Mouse (Mus musculus) cortical plate, adult 2 months (tissue): ENCODE measurements around the gene Cldn34b3.
"Not testable (repeated sequence)": the region's sequence is repeated elsewhere in the genome, so short reads cannot be mapped to it uniquely, and the experiment has no call there.

ENCODE experiments used
- CTCF ChIP-seq: fragments of 200-500 bp; IDR thresholded peaks from 2 replicates; pipeline ENCODE4 v1.5.1; 2011; ENCODE audit warnings: mild to moderate bottlenecking, control low read depth, low read length; ENCODE audit not compliant: insufficient read depth; ENCODE audit errors: extremely low read depth
- POLR2A ChIP-seq: fragments of 200-500 bp; IDR thresholded peaks from 2 replicates; pipeline ENCODE4 v1.6.1; 2011; ENCODE audit warnings: mild to moderate bottlenecking, low read length, control low read depth; ENCODE audit not compliant: insufficient read depth; ENCODE audit errors: extremely low read depth

GRCm38 (mm10) chrX:76264004-76264403 lies at the start of gene Cldn34b3:
- TF ChIP-seq POLR2A, CTCF: not testable (repeated sequence)
